Mouse (Mus musculus): ENCODE measurements around the gene Ctdsp2. TPM values are rescaled to one million over a fixed set of nuclear protein-coding genes. Genes with fewer than 3 reads are reported as not detected.
A peak's percentile ranks its signal among the peaks of the same experiment; 100 is the strongest.

Gene Ctdsp2
- polyA plus RNA-seq, 2 experiments: 13.3 to 18.8 TPM

- DNase-seq (ENCODE audit: low read depth in 3 of 3, low spot score in 3 of 3) (no peak), ATAC-seq (ENCODE audit: insufficient read depth) (no peak)
- no peaks in the 10 kb centered on the region for H3K9me3 ChIP-seq (ENCODE audit: control insufficient read depth, low read length)
- peak overlapping the region; percentile 79 to 92 for H3K4me3 ChIP-seq (ENCODE audit: insufficient read depth in 1 of 2, low read depth in 2 of 2, low read length in 2 of 2)
- peaks cover 18 to 30% of the 10 kb centered on the region in 2 experiments for H3K4me1 ChIP-seq (replicated peaks; ENCODE audit: control insufficient read depth in 2 of 2, insufficient read depth in 2 of 2, low read length in 1 of 2)
- H3K9ac ChIP-seq (replicated peaks): peak overlapping the region; percentile 93
- TF ChIP-seq CTCF (IDR thresholded peaks at IDR 0.05; ENCODE audit: low read depth) (no peak), EP300 (IDR thresholded peaks at IDR 0.05; ENCODE audit: low read depth) (no peak)
- 9% methylated on average over 16 of the region's 16 CpGs for WGBS (ENCODE audit: insufficient replicate concordance)
- H3K4me2 ChIP-seq (ENCODE audit: low read depth): peak overlapping the region; percentile 87
- no peaks in the 10 kb centered on the region for H3K27me3 ChIP-seq (ENCODE audit: control insufficient read depth, insufficient read depth, low read length)
- H3K27ac ChIP-seq: no peak overlapping the region
- no peaks in the 10 kb centered on the region for H3K36me3 ChIP-seq (replicated peaks; ENCODE audit: control insufficient read depth, insufficient read depth, low read depth)
Measured at GRCm38 (mm10) chr10:126980221-126980932, 1.9 kb downstream of the Ctdsp2 start.

- H3K4me1 ChIP-seq (replicated peaks; ENCODE audit: control insufficient read depth in 2 of 2, insufficient read depth in 2 of 2, low read length in 1 of 2): peaks cover 18 to 32% of the 10 kb centered on the region in 2 experiments
Measured at GRCm38 (mm10) chr10:126980933-126981530, 2.5 kb downstream of the Ctdsp2 start.

DNA sequence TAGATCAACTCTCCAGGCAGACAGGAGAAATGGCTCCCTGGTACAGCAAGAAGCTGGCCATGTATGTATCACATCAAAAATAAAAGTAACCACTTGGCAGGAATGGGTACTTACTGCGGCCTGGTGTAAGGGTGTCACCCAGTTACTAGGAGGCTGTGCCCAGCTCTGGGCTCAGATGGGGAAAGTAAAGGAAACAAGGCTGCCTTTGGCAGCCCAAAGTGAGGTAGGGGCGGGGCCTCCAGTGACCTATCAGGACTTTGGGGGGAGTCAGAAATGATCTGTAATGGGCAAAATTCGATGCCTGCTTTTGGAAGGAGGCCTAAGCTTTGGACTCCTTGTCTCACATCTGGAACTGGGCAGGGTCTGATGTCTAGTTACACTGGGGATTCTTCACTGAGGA lies 3.2 kb downstream of the Ctdsp2 start:
- Histone ChIP-seq H3K4me1 (replicated peaks; ENCODE audit: control insufficient read depth in 2 of 2, insufficient read depth in 2 of 2, low read length in 1 of 2) (peaks cover 18 to 30% of the 10 kb centered on the region in 2 experiments), H3K9me3 (ENCODE audit: control insufficient read depth, low read length) (no peaks in the 10 kb centered on the region), H3K9ac (replicated peaks) (no peak overlapping the region), H3K36me3 (replicated peaks; ENCODE audit: control insufficient read depth, insufficient read depth, low read depth) (no peaks in the 10 kb centered on the region), H3K4me2 (ENCODE audit: low read depth) (peak overlapping the region; percentile 87), H3K4me3 (ENCODE audit: insufficient read depth in 1 of 2, low read depth in 2 of 2, low read length in 2 of 2) (no peak overlapping the region), H3K27ac (no peak overlapping the region), H3K27me3 (ENCODE audit: control insufficient read depth, insufficient read depth, low read length) (no peaks in the 10 kb centered on the region)
- DNase-seq (ENCODE audit: low read depth in 3 of 3, low spot score in 3 of 3): no peak
- TF ChIP-seq CTCF (IDR thresholded peaks at IDR 0.05; ENCODE audit: low read depth): no peak
- no peak for TF ChIP-seq EP300 (IDR thresholded peaks at IDR 0.05; ENCODE audit: low read depth)
- 56% methylated on average over 3 of the region's 3 CpGs for WGBS (ENCODE audit: insufficient replicate concordance)
- no peak for ATAC-seq (ENCODE audit: insufficient read depth)

More at GRCm38 (mm10) chr10:126980933-126981530, 2.5 kb downstream of the Ctdsp2 start:
- TF ChIP-seq EP300 (IDR thresholded peaks at IDR 0.05; ENCODE audit: low read depth): no peak
- TF ChIP-seq CTCF (IDR thresholded peaks at IDR 0.05; ENCODE audit: low read depth): no peak
- DNase-seq (ENCODE audit: low read depth in 3 of 3, low spot score in 3 of 3): no peak
- H3K4me3 ChIP-seq (ENCODE audit: insufficient read depth in 1 of 2, low read depth in 2 of 2, low read length in 2 of 2): peak overlapping the region; percentile 79 to 92
- no peaks in the 10 kb centered on the region for H3K36me3 ChIP-seq (replicated peaks; ENCODE audit: control insufficient read depth, insufficient read depth, low read depth)
- no peak overlapping the region for H3K27ac ChIP-seq
- H3K9me3 ChIP-seq (ENCODE audit: control insufficient read depth, low read length): no peaks in the 10 kb centered on the region
- H3K9ac ChIP-seq (replicated peaks): peak overlapping the region; percentile 93; the same call in 1 of the 2 replicates
- no peak for ATAC-seq (ENCODE audit: insufficient read depth)
- no peaks in the 10 kb centered on the region for H3K27me3 ChIP-seq (ENCODE audit: control insufficient read depth, insufficient read depth, low read length)
- peak overlapping the region; percentile 87 for H3K4me2 ChIP-seq (ENCODE audit: low read depth)
- WGBS (ENCODE audit: insufficient replicate concordance): 52% methylated on average over 11 of the region's 11 CpGs

GRCm38 (mm10) chr10:126983193-126983725 lies 4.7 kb downstream of the Ctdsp2 start:
- TF ChIP-seq EP300 (IDR thresholded peaks at IDR 0.05; ENCODE audit: low read depth) (no peak), CTCF (IDR thresholded peaks at IDR 0.05; ENCODE audit: low read depth) (no peak)
- Histone ChIP-seq H3K4me2 (ENCODE audit: low read depth) (peak overlapping the region; percentile 15; the same call in 1 of the 2 replicates), H3K9me3 (ENCODE audit: control insufficient read depth, low read length) (no peaks in the 10 kb centered on the region), H3K27me3 (ENCODE audit: control insufficient read depth, insufficient read depth, low read length) (no peaks in the 10 kb centered on the region), H3K4me1 (replicated peaks; ENCODE audit: control insufficient read depth in 2 of 2, insufficient read depth in 2 of 2, low read length in 1 of 2) (peaks cover 12 to 30% of the 10 kb centered on the region in 2 experiments), H3K9ac (replicated peaks) (no peak overlapping the region), H3K27ac (no peak overlapping the region), H3K36me3 (replicated peaks; ENCODE audit: control insufficient read depth, insufficient read depth, low read depth) (no peaks in the 10 kb centered on the region), H3K4me3 (ENCODE audit: insufficient read depth in 1 of 2, low read depth in 2 of 2, low read length in 2 of 2) (no peak overlapping the region)
- ATAC-seq (ENCODE audit: insufficient read depth) (no peak), DNase-seq (ENCODE audit: low read depth in 3 of 3, low spot score in 3 of 3) (no peak)
- WGBS (ENCODE audit: insufficient replicate concordance): 62% methylated on average over 14 of the region's 14 CpGs
